Mouse (Mus musculus): Measurements from ENCODE around the gene Rps6kb2. TPM values are rescaled to one million over a fixed set of nuclear protein-coding genes. Genes with fewer than 3 reads are reported as not detected.

The Rps6kb2 gene
- total RNA-seq, 2 experiments from 2014 or later: 21.0 to 42.5 TPM

DNA sequence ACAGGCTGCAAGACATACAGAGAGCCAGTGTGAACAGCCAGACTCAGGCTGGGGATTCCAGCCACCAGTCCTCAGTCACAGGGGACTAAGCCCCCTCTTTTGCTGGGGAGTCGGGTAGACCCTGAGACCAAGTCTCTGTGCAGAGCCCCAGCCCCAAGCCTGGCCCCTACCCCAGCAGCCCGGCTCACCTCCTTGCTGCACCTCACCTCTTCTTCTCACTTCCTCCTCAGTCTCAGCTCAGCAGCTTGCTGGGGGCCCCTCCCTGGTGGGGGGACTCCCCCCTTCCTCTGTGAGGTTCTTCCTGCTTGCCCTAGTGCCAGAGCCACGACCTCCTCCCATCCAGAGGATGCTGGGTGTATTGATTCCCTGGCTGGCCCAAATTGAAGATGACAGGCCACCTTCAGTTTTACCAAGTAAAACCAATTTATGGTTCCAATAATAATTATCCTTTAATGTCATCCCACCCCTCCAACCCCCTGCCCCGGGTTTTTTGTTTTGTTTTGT lies 27.7 kb upstream of the Rps6kb2 start, which contains the start of gene Tbc1d10c:
TSS of gene Tbc1d10c (minus strand) at position 454 of the 504 bp plus-strand sequence.
- peak; percentile 62 for ATAC-seq (replicated peaks; ENCODE audit: poor library complexity, severe bottlenecking)

DNA sequence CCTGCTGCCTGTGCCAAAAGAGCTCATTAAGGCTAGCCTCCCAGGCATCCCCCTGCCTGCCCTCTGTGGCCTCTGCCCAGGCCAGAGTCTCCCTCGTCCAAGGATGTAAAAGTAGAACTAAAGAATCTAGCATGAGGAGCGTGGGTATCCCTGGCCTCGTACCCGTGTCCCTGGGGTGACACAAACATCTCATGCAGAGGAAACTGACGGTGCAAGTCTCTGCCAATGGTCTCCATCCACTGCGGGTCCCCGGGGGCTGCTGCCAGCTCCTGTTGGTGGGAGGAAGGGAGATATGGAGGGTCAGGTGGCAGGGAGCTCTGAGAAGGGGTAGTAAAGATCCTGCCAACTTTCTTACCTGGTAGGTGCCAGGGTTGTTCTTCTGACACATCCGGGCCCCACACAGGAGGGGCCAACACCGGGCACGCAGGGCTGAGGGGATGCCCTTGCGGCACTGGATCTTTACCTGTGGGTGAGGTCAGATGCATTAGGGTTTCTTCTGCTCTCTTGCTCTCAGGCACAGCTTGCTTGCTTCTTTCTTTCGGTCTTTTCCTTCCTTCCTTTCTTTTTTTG lies 26.0 kb upstream of the Rps6kb2 start:
- no peak for ATAC-seq (replicated peaks; ENCODE audit: poor library complexity, severe bottlenecking)

DNA sequence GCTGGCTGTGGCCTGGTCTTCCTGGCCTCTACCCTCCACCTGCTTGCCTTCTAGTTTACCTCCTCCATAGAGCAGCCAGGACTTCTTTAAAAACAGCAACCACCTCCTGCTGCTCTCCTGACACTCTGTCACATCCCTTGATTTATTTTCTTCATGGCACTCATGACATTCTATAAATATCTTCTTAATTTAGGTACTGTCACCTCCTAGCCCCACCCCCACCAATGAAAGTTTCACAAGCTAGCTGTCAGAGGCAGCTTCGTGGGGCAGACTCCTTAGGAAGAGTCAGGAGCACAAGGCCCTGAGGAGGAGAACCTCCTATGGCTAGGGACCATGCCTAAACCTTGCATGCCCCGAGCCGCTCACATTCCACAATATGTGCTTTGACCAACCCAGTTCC lies 24.1 kb upstream of the Rps6kb2 start:
- no peak for ATAC-seq (replicated peaks; ENCODE audit: poor library complexity, severe bottlenecking)

DNA sequence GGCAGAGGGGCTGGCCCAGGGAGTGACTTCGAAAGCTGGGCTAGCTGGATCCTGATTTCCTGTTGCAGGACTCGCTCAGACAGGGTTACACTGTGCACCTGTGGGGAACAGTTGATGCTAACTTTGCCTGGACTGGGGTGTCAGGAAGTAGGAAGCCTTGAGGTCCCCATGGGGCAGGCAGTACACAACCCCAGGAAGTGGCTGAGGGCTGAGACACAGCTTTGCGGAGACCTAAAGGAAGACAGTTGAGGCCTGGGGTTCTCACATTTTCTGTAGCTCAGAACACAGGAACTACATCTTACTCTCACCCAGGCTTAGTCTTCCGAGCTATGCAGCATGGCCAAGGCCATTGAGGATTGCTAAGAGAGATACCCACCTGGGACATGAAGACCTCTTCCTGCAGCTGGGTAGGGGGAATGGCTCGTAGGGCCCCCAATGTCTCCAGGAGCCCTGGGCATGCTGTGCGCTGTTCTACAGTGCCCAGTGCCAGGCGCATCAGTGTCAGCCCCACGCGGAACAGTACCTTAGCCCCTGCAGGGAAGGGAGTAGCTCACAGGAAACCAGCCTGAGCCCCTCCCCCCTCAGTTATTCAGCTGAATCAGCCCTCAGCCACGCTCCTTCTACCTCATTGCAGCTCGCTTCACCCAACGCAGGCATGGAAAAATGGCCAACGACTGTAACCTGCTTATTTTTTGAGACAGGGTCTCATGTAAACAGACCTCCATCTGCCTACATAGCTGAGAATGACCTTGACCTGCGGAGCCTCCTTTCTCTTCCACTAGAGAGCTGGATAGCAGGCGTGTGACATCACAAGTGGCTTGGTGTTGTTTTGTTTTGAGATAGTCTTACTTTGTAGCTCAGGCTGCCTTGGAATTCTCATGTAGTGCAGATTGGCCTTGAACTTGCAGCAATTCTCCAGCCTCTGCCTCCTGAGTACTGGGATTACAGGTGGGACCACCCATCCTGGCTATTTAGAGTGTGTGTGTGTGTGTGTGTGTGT lies 22.1 kb upstream of the Rps6kb2 start:
- peak; percentile 57 for ATAC-seq (replicated peaks; ENCODE audit: poor library complexity, severe bottlenecking)

DNA sequence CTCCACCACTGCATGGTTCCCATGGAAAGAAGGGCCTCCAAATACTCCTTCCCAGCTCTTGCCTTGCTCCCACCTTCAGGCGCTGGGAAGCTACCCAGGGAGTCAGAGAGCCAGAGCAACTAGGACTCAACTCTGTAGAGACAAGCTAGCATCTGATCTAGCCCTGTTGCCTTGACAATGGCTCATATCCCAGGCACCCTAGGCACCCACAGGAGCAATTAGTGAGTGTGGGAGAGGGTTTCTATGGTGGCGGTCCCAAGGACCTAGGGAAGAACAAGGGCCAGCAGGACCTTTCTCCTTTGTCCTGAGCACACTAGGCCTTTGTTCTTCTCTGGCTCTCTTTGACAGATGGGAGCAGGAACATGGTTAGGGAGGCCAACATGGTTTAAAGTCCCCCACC lies 20.5 kb upstream of the Rps6kb2 start:
- ATAC-seq (replicated peaks; ENCODE audit: poor library complexity, severe bottlenecking): no peak

DNA sequence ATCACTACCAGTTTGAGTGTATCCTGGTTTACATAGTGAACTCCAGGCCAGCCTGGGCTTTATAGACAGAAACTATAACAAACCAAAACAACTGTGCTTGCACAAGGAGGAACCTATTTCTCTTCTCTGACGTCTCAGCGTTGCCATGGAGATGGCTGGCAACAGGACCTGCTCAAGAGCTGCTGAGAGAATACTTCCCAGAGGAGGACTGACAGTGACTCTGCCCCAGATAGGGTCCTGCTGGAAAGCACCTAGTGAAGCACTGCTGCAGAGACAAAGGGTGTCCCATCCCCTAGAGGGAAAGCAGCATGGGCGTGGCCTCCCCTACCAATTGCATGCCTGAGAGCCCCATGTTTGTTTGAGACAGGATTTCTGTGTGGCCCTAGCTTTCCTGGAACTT lies 18.7 kb upstream of the Rps6kb2 start:
- ATAC-seq (replicated peaks; ENCODE audit: poor library complexity, severe bottlenecking): peak; percentile 73

DNA sequence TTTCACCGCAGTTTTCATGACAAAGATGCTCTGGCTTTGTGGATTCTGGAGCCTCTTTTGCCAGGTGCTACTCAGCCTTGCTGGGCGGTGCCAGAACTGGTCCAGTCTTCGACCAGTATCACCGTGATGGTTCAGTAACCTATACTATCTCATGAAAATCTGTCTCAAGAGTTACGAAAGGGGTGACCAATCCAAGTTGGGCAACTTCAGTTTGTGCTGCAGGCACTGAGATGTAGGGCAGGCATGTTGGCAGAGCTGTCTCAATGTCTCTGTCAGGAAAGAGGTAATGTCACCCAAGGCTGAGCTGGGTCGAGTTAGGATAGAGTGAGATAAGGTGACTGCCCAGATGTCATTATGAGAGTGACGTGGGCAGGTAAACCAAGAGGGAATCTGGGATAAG lies 17.3 kb upstream of the Rps6kb2 start:
- peak; percentile 31 for ATAC-seq (replicated peaks; ENCODE audit: poor library complexity, severe bottlenecking)

DNA sequence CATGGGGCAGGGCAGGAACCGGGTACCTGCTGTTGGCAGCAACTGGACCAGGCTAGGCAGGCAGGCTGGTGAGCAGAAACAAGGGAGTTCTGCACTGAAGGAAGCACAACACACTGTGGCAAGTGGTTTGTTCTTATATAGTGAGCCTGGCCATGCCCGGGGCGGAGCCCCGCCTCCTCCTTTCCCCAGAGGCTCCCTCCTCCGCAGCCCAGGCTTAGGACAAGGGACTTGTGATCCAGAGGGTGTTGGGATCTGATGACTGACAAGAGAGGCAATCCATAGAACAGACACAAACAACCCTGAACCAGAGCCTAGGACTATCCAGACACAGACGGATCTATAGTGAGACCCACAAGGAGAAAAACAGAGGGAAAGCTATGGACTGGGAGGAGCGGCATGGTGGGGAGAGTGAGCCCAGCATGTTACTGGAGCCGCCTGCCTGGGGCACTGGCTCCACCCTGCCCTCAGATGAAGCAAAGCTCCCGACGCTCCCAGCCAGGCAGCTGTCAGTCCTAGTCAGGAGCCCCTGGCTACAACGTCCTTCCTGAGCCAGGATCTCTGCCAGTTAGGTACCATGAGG lies 12.3 kb upstream of the Rps6kb2 start, which contains the start of gene Carns1:
TSS of gene Carns1 (minus strand) at position 112 of the 580 bp plus-strand sequence.
- ATAC-seq (replicated peaks; ENCODE audit: poor library complexity, severe bottlenecking): no peak

DNA sequence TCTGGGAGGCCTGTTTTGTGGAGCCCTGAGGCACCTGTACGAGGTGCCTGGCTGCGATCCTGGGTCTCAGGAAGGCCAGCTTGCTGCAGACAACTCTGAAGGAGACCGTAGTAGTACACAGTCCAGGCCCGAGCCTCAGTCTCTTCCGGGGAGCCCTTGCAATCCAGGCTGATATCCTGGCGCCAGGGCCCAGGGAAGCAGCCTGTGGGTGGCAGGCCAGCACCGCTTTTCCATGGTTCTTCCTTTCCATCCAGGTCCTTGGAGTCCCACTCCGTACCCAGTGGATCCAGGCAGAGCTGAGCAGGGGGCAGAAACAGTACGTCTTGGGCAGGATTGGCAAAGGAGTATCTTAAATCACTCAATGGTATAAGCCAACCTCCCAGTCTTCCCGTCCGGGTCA lies 9.8 kb upstream of the Rps6kb2 start:
- no peak for ATAC-seq (replicated peaks; ENCODE audit: poor library complexity, severe bottlenecking)

DNA sequence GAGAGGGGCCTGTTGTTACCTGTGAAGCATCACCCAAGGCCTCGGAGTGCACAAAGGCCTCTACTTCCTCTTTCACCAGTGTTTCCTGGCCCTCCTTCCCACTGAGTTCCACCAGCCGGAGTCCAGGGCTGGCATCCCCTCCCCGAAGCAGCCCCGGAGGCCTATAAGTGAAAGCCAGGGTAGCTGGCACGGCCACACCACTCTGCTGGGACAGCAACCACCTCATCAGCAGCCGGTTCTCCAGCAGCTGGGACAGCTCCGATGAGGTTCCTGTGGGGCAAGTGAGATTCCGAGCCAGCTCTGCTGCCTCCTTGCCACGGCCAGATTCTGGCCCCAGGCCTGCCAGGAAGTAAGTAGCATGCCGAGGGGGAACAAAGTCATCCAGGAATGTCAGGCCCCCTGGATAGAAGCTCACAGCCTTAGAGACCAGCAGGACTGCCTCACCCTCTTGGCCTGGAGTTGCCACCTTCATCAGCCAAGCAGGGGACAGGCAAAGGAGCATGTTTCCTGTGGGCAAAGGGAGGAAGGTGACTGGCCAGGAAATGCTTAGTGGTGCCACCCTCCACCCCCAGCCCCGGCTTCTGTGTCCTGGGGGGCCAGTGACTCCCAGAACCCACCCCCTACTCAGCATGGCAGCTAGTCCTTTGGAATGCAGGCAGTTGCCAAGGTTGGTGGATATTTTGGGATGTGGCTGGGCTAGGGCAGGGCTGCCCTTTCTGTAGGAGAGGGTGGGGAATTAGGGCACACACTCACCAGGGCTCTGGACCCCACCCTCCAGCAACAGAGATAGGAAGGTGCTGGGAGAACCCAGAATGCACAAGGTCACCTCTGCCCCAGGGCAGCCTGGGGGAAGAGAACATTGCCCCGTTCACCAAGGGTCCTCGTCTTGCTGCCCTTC lies 8.5 kb upstream of the Rps6kb2 start:
- peak; percentile 35 for ATAC-seq (replicated peaks; ENCODE audit: poor library complexity, severe bottlenecking)

DNA sequence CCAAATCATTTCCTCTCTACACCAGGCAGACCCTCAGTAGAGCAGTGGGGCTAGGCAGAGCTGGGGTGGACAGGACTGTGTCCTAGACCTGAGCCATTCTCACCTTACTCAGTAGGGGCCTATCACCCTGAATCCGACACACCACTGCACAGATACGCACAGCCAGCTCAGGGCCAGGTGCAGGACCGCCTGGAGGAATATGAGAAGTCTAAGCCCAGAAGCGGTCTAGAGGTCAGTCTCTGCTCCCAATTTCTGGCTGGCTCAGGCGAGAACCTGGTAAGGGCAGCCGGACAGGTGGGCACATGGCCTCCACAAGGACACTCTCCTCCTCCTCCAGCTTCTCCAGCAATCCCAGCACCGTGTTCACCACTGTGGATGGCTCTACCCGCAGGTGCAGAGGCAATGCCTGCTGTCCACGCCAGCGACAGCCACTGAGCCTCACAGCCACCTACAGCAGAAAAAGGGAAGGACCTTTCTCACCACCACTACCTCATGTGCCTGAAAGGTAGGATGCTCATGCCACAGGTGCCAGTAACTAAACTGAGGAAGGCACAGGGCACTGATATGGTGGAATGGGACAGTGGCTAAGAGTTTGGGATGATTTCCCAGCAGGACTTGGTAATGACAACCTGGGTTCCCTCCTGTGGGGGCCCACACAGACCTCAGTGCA lies 7.7 kb upstream of the Rps6kb2 start:
- ATAC-seq (replicated peaks; ENCODE audit: poor library complexity, severe bottlenecking): no peak

DNA sequence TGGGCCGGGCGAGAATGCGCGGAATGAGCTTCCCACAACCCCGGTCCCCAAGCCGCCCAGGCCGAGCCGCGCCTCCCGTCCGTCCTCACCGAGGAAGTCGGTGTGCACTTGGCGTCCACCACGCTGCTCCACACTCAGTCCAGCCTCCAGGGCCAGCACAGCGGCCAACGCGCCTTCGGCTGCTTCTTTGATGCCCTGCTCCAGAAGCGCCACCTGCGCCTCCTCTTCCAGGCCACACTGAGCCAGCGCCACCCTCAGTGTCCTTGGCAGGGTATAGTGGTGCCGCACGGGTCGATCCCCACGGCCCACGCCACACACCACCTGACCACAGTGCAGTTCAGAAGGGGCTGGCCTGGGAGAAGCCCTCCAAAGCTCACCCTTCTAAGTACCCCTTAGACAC lies 6.7 kb upstream of the Rps6kb2 start:
- no peak; the same call in 1 of the 2 replicates for ATAC-seq (replicated peaks; ENCODE audit: poor library complexity, severe bottlenecking)

DNA sequence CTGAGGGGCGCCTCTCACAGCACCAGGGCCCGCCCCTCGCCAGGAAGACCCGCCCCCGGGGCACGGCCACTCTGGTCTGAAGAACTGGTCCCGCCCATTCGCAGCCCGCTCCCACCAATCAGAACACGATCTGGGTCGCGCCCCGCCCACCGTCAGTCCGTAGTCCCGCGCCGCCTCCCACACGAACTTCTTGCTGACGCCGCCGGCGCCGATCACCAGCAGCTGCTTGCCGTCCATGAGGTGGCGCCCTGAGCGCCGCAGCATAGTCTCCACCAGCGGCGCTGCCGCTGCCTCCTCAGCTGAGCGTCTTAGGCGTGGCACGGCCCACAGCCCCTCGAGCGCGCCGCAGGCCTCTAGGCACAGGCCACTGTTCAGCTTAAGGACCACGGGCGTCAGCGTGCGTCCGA lies 6.2 kb upstream of the Rps6kb2 start:
- peak; percentile 93 for ATAC-seq (replicated peaks; ENCODE audit: poor library complexity, severe bottlenecking)

DNA sequence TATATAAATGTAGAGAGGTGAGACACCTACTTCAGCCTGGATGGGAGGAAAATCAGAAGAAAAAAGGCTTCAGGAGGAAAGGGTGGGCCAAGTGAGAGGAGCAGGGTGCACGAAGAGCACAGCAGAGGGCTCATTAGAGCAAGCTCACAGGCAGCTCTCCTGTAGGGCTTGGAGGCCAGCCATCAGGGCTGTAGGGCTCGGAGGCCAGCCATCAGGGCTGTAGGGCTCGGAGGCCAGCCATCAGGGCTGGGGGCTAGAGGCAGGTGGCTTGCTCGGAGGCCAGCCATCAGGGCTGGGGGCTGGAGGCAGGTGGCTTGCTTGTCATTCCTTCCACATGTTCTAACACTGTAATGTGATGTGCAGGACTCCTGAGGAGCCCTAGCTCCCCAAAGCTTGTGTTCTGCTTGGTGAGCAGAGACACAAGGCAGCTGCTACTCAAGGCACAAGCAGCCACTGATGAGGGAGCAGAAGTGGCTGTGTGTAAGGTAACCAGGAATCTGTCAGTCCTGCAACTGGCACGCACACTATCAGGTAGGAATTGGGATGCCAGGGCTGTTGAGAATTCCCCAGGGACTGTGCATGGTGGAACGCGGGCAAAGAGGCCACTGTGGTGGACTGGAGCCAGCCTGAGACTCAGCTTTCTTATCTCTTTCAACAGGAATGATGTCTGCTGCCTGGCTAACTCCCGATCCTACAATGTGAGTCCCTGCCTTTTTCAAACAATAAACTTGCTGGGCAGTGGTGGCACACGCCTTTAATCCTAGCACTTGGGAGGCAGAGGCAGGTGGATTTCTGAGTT lies 3.7 kb upstream of the Rps6kb2 start:
- no peak for ATAC-seq (replicated peaks; ENCODE audit: poor library complexity, severe bottlenecking)

DNA sequence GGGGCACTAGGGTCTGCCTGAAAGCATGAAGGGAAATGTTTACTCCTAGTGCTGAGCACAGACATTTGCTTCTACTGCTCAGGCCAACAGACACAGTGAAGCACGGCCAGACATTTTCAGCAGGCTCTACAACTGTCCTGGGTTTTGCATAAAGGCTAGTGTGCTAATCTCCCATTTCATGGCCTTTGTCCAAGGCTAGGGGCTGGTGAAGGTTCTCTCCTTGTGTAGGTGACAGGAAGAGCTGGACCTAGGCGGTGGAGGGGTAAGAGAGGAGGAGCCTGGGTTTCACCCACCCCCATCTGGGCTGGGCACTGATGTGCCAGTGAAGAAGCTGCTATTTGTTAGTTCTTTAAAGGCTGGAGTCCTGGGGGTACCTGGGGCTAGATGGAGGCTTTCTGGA lies 1.6 kb upstream of the Rps6kb2 start:
- ATAC-seq (replicated peaks; ENCODE audit: poor library complexity, severe bottlenecking): no peak

DNA sequence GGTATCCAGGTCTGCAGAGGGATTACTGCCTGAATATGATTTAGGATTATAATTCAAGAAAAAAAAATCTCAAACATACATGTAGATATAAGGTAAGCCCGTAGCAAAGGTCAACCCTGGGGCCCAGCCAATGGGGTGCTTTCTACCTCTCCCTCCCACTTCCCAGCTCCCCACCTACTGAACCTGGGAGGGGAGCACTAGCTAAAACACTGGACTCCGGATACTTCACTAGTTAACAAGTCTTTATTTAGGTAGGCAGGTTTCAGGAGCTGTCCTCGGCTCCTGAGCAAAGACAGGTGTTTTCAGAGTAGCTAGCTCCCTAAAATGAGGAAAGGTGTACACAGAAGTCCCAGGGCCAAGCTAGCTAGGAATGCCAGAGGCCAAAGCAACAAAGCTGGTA lies 946 bp upstream of the Rps6kb2 start:
- no peak for ATAC-seq (replicated peaks; ENCODE audit: poor library complexity, severe bottlenecking)

DNA sequence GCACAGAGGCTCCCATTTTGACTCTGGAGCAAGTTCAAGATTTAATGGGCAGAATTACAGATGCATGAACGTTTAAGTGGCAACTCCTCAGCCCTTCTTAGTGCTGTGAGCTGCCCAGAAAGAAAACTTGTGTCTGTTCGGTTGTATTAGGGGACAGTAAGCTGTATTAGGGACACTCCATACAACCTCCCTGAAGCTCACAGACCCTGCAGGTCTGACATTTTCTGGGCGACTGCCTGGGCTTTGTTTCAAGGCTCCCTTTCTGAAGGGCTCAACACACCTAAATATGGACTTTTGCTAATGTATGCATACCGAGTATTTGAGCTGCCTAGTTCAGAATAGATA lies 361 bp upstream of the Rps6kb2 start:
- ATAC-seq (replicated peaks; ENCODE audit: poor library complexity, severe bottlenecking): no peak

DNA sequence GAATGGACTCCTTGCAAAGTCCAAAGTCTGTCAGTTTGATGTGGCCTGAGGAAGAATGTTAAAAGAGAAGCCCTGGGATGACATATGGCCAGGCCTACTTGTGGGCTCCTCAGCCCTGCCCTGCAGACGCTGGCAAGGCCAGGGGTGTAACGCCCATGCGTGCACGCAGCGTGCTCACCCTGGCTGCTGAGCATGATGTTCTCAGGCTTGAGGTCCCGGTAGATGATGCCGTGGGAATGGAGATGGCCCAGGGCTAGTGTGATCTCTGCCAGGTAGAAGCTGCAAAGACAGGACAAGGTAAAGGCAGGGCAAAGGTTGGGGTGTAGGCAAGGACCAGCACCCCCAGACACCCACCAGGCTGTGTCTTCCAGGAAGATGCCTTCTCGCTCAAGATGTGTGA lies 4.1 kb downstream of the Rps6kb2 start:
- ATAC-seq (replicated peaks; ENCODE audit: poor library complexity, severe bottlenecking): no peak

DNA sequence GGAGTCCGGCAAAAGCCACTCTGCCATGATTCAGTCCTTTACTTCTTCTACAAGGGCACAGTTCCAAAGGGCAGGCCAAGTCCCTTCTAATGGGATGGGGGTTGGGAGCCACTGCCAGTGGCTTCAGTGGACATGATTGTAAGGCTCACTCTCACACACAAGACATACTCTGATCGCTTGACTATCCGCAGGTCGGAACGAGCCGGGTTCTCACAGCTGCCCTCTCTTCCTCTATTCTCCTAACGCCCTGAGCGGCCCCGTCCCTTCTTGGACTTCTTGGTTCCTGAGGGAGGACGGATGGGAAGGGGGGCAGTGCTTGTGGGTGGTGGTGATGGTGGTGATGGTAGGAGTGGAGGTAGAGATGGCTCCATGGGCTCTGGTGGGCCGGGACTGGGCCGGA lies 6.4 kb downstream of the Rps6kb2 start:
- no peak for ATAC-seq (replicated peaks; ENCODE audit: poor library complexity, severe bottlenecking)

All from granulocyte monocyte progenitor cell, adult 5-6 weeks (primary cell).